Mouse (Mus musculus): ENCODE data around the gene Atp8b5. TPM values are rescaled to one million over a fixed set of nuclear protein-coding genes. Genes with fewer than 3 reads are reported as not detected.
A peak's percentile ranks its signal among the peaks of the same experiment; 100 is the strongest.

Gene Atp8b5
- total RNA-seq (2014; rRNA removed) = 0.32 and 2.4 TPM in 2 replicates
- 0.44 and 0.54 TPM in 2 replicates for polyA plus RNA-seq (2015; fragmentation: Nextera tagmentation; extraction: Ambion mirVana)

- WGBS = 1% methylated on average over 19 of the region's 19 CpGs
- Histone ChIP-seq H3K9ac (replicated peaks; ENCODE audit: low read length) (peak within 1 kb of the TSS; percentile 49), H3K9me3 (ENCODE audit: low read length) (no peaks in the 10 kb centered on the region), H3K27ac (peak within 1 kb of the TSS; percentile 62; the same call in 1 of the 2 replicates), H3K27me3 (ENCODE audit: insufficient read depth, low read length) (no peaks in the 10 kb centered on the region), H3K4me3 (ENCODE audit: low read length) (peak within 1 kb of the TSS; percentile 40), H3K4me1 (ENCODE audit: insufficient read depth, low read length) (no peaks in the 10 kb centered on the region), H3K4me2 (ENCODE audit: low read depth, low read length) (peak within 1 kb of the TSS; percentile 64), H3K36me3 (ENCODE audit: insufficient read depth, low read length) (no peaks in the 10 kb centered on the region)
- peak; percentile 81 for TF ChIP-seq CTCF (IDR thresholded peaks at IDR 0.05; ENCODE audit: low read depth)
- ATAC-seq (peak; percentile 93), DNase-seq (ENCODE audit: low spot score) (peak; percentile 91)
Observed at GRCm38 (mm10) chr4:43266623-43267322, at the start of gene Atp8b5. Gene Atp8b5 (plus strand): TSS chr4:43267159.

GRCm38 (mm10) chr4:43217997-43218396, 49.0 kb upstream of the Atp8b5 start:
- H3K9me3 ChIP-seq (ENCODE audit: low read length) = no peaks in the 10 kb centered on the region
- no peak for ATAC-seq
- no peaks in the 10 kb centered on the region for H3K27me3 ChIP-seq (ENCODE audit: insufficient read depth, low read length)
- TF ChIP-seq CTCF (IDR thresholded peaks at IDR 0.05; ENCODE audit: low read depth) = no peak
- no peak overlapping the region for H3K4me2 ChIP-seq (ENCODE audit: low read depth, low read length)
- DNase-seq (ENCODE audit: low spot score) = no peak
- H3K4me3 ChIP-seq (ENCODE audit: low read length) = no peak overlapping the region
- H3K9ac ChIP-seq (replicated peaks; ENCODE audit: low read length) = no peak overlapping the region
- H3K4me1 ChIP-seq (ENCODE audit: insufficient read depth, low read length) = no peaks in the 10 kb centered on the region
- WGBS = 97% methylated on average over 1 of the region's 1 CpGs
- H3K27ac ChIP-seq = no peak overlapping the region
- no peaks in the 10 kb centered on the region for H3K36me3 ChIP-seq (ENCODE audit: insufficient read depth, low read length)

- WGBS = 88% methylated on average over 3 of the region's 3 CpGs
- ATAC-seq = no peak
- no peak overlapping the region for H3K27ac ChIP-seq
Observed at GRCm38 (mm10) chr4:43231821-43232220, 35.1 kb upstream of the Atp8b5 start.

GRCm38 (mm10) chr4:43232985-43233384, 34.0 kb upstream of the Atp8b5 start:
- no peak for TF ChIP-seq CTCF (IDR thresholded peaks at IDR 0.05; ENCODE audit: low read depth)
- Histone ChIP-seq H3K27me3 (ENCODE audit: insufficient read depth, low read length) (no peaks in the 10 kb centered on the region), H3K4me3 (ENCODE audit: low read length) (no peak overlapping the region), H3K9ac (replicated peaks; ENCODE audit: low read length) (no peak overlapping the region), H3K9me3 (ENCODE audit: low read length) (no peaks in the 10 kb centered on the region), H3K4me1 (ENCODE audit: insufficient read depth, low read length) (no peaks in the 10 kb centered on the region), H3K27ac (no peak overlapping the region), H3K36me3 (ENCODE audit: insufficient read depth, low read length) (0 out of 2 replicates have a peak, but pooled peaks cover 8% of the 10 kb centered on the region), H3K4me2 (ENCODE audit: low read depth, low read length) (no peak overlapping the region)
- WGBS = 95% methylated on average over 1 of the region's 1 CpGs
- ATAC-seq (no peak), DNase-seq (ENCODE audit: low spot score) (no peak)

More at GRCm38 (mm10) chr4:43231821-43232220, 35.1 kb upstream of the Atp8b5 start:
- H3K4me2 ChIP-seq (ENCODE audit: low read depth, low read length) = no peak overlapping the region
- no peaks in the 10 kb centered on the region for H3K4me1 ChIP-seq (ENCODE audit: insufficient read depth, low read length)
- no peak overlapping the region for H3K9ac ChIP-seq (replicated peaks; ENCODE audit: low read length)
- no peak for TF ChIP-seq CTCF (IDR thresholded peaks at IDR 0.05; ENCODE audit: low read depth)
- H3K36me3 ChIP-seq (ENCODE audit: insufficient read depth, low read length) = 0 out of 2 replicates have a peak, but pooled peaks cover 8% of the 10 kb centered on the region
- no peak for DNase-seq (ENCODE audit: low spot score)
- H3K27me3 ChIP-seq (ENCODE audit: insufficient read depth, low read length) = no peaks in the 10 kb centered on the region
- no peak overlapping the region for H3K4me3 ChIP-seq (ENCODE audit: low read length)
- H3K9me3 ChIP-seq (ENCODE audit: low read length) = no peaks in the 10 kb centered on the region

GRCm38 (mm10) chr4:43233489-43233888, 33.5 kb upstream of the Atp8b5 start:
- Histone ChIP-seq H3K4me2 (ENCODE audit: low read depth, low read length) (no peak overlapping the region), H3K27me3 (ENCODE audit: insufficient read depth, low read length) (no peaks in the 10 kb centered on the region), H3K9ac (replicated peaks; ENCODE audit: low read length) (no peak overlapping the region), H3K9me3 (ENCODE audit: low read length) (no peaks in the 10 kb centered on the region), H3K36me3 (ENCODE audit: insufficient read depth, low read length) (0 out of 2 replicates have a peak, but pooled peaks cover 8% of the 10 kb centered on the region), H3K4me3 (ENCODE audit: low read length) (no peak overlapping the region), H3K27ac (no peak overlapping the region), H3K4me1 (ENCODE audit: insufficient read depth, low read length) (no peaks in the 10 kb centered on the region)
- TF ChIP-seq CTCF (IDR thresholded peaks at IDR 0.05; ENCODE audit: low read depth) = no peak
- ATAC-seq (no peak), DNase-seq (ENCODE audit: low spot score) (no peak)
- WGBS = 97% methylated on average over 6 of the region's 6 CpGs

GRCm38 (mm10) chr4:43236898-43237297, 30.1 kb upstream of the Atp8b5 start:
- Histone ChIP-seq H3K9me3 (ENCODE audit: low read length) (no peaks in the 10 kb centered on the region), H3K4me1 (ENCODE audit: insufficient read depth, low read length) (no peaks in the 10 kb centered on the region), H3K27ac (no peak overlapping the region), H3K9ac (replicated peaks; ENCODE audit: low read length) (no peak overlapping the region), H3K4me3 (ENCODE audit: low read length) (no peak overlapping the region), H3K36me3 (ENCODE audit: insufficient read depth, low read length) (0 out of 2 replicates have a peak, but pooled peaks cover 8% of the 10 kb centered on the region), H3K4me2 (ENCODE audit: low read depth, low read length) (no peak overlapping the region), H3K27me3 (ENCODE audit: insufficient read depth, low read length) (no peaks in the 10 kb centered on the region)
- WGBS = 96% methylated on average over 9 of the region's 9 CpGs
- no peak for ATAC-seq
- DNase-seq (ENCODE audit: low spot score) = no peak
- no peak for TF ChIP-seq CTCF (IDR thresholded peaks at IDR 0.05; ENCODE audit: low read depth)

- no peak overlapping the region for H3K4me2 ChIP-seq (ENCODE audit: low read depth, low read length)
- no peak overlapping the region for H3K27ac ChIP-seq
- no peak overlapping the region for H3K9ac ChIP-seq (replicated peaks; ENCODE audit: low read length)
- ATAC-seq (no peak), DNase-seq (ENCODE audit: low spot score) (no peak)
- H3K9me3 ChIP-seq (ENCODE audit: low read length) = no peaks in the 10 kb centered on the region
- no peaks in the 10 kb centered on the region for H3K4me1 ChIP-seq (ENCODE audit: insufficient read depth, low read length)
- H3K4me3 ChIP-seq (ENCODE audit: low read length) = no peak overlapping the region
- TF ChIP-seq CTCF (IDR thresholded peaks at IDR 0.05; ENCODE audit: low read depth) = no peak
- WGBS = 46% methylated on average over 1 of the region's 1 CpGs
- no peaks in the 10 kb centered on the region for H3K27me3 ChIP-seq (ENCODE audit: insufficient read depth, low read length)
- no peaks in the 10 kb centered on the region for H3K36me3 ChIP-seq (ENCODE audit: insufficient read depth, low read length)
Observed at GRCm38 (mm10) chr4:43240716-43241115, 26.2 kb upstream of the Atp8b5 start.
